Mouse (Mus musculus) stomach, postnatal 0 days (tissue): ENCODE results near the gene Fam173a.

ENCODE experiments used
- CTCF ChIP-seq: IDR thresholded peaks from 2 replicates; pipeline ENCODE4 v1.5.1; 2016; ENCODE audit warnings: antibody characterized with exemption, low read depth, mild to moderate bottlenecking, moderate library complexity
- EP300 ChIP-seq: optimal IDR thresholded peaks from 2 replicates; pipeline ENCODE3; 2016; ENCODE audit warnings: antibody characterized with exemption

DNA sequence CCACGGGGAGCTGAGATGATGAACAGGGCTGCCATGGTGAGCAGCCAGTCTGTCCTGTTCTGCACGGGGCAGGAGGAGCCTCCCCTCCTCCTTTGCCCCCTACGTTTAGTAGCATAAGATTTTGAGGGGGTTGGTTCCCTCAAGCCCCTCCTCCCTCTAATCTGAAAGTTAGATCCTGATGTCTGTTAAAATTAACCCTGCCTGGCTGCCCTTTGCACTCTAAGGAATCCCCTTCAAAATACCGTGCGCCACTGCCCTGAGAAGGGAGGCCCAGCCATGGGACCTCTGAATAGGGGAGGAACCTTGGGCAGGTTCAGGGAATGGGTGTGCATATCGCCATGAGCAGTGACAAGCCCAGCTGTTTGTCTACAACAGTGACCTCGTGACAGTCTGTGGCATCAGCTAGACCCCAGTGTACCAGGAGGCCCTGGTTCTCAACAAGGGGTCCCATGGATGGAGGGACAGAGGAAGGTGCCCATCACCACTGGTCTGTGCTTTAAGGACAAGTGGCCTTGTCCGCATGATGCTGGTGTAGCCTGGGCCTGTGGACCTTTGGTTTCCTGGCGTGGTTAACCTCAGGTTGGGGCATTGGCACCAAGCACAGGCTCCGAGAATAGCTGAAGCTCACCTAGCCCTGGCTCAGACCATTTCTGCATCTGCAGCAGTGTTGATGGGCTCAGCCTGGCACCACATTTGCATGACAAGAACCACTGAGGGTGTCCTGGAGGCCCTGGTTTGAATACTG, 17.2 kb downstream of the Fam173a start:
- TF ChIP-seq CTCF: no peak
- no peak for TF ChIP-seq EP300
